Mouse (Mus musculus): ENCODE measurements at regions not wholly inside any gene's neighbourhood (a gene's known extent, or its start where the extent isn't known, plus 50 kb on each side); places are given as distances from the start of the nearest gene placed in this dataset.
A peak's percentile ranks its signal among the peaks of the same experiment; 100 is the strongest.

- WGBS, result 44% methylated on average over 7 of the region's 7 CpGs
- no peak for DNase-seq (ENCODE audit: low spot score)
These were observed 89.4 kb upstream of the Col1a2 start for GRCm38 (mm10) chr6:4415206-4415605.

GRCm38 (mm10) chr6:4417247-4417709, 87.3 kb upstream of the Col1a2 start:
- peak; percentile 76; the same call in 1 of the 2 replicates for ATAC-seq (replicated peaks; ENCODE audit: low FRiP score, low read depth)
- H3K27ac ChIP-seq, result peak overlapping the region; percentile 20; the same call in 1 of the 2 replicates
- H3K4me1 ChIP-seq (replicated peaks; ENCODE audit: insufficient read depth, low read length), result no peaks in the 10 kb centered on the region
- H3K36me3 ChIP-seq (ENCODE audit: insufficient read depth, low read length), result no peaks in the 10 kb centered on the region
- H3K27me3 ChIP-seq (ENCODE audit: insufficient read depth, low read length), result no peaks in the 10 kb centered on the region
- peak; percentile 67 for TF ChIP-seq CTCF (IDR thresholded peaks at IDR 0.05; ENCODE audit: low read depth)
- DNase-seq (ENCODE audit: low spot score), result peak; percentile 91
- peak overlapping the region; percentile 39; the same call in 1 of the 2 replicates for H3K4me2 ChIP-seq (ENCODE audit: low read length)
- 33% methylated on average over 6 of the region's 6 CpGs for WGBS
- H3K9me3 ChIP-seq (replicated peaks; ENCODE audit: low read length), result no peaks in the 10 kb centered on the region
- no peak overlapping the region for H3K9ac ChIP-seq (ENCODE audit: low read depth, low read length)
- no peak overlapping the region for H3K4me3 ChIP-seq (replicated peaks; ENCODE audit: low read depth, low read length)

More at GRCm38 (mm10) chr6:4415206-4415605, 89.4 kb upstream of the Col1a2 start:
- ATAC-seq (replicated peaks; ENCODE audit: low FRiP score, low read depth), result no peak
- Histone ChIP-seq H3K9me3 (replicated peaks; ENCODE audit: low read length) (no peaks in the 10 kb centered on the region), H3K36me3 (ENCODE audit: insufficient read depth, low read length) (no peaks in the 10 kb centered on the region), H3K4me1 (replicated peaks; ENCODE audit: insufficient read depth, low read length) (no peaks in the 10 kb centered on the region), H3K9ac (ENCODE audit: low read depth, low read length) (no peak overlapping the region), H3K27ac (no peak overlapping the region), H3K4me3 (replicated peaks; ENCODE audit: low read depth, low read length) (no peak overlapping the region), H3K27me3 (ENCODE audit: insufficient read depth, low read length) (no peaks in the 10 kb centered on the region), H3K4me2 (ENCODE audit: low read length) (no peak overlapping the region)
- no peak for TF ChIP-seq CTCF (IDR thresholded peaks at IDR 0.05; ENCODE audit: low read depth)

- Histone ChIP-seq H3K27ac (no peak overlapping the region), H3K27me3 (ENCODE audit: insufficient read depth, low read length) (no peaks in the 10 kb centered on the region), H3K4me2 (ENCODE audit: low read length) (no peak overlapping the region), H3K9me3 (replicated peaks; ENCODE audit: low read length) (no peaks in the 10 kb centered on the region), H3K4me3 (replicated peaks; ENCODE audit: low read depth, low read length) (no peak overlapping the region), H3K9ac (ENCODE audit: low read depth, low read length) (no peak overlapping the region), H3K4me1 (replicated peaks; ENCODE audit: insufficient read depth, low read length) (no peaks in the 10 kb centered on the region), H3K36me3 (ENCODE audit: insufficient read depth, low read length) (no peaks in the 10 kb centered on the region)
- ATAC-seq (replicated peaks; ENCODE audit: low FRiP score, low read depth) (no peak), DNase-seq (ENCODE audit: low spot score) (no peak)
- no peak for TF ChIP-seq CTCF (IDR thresholded peaks at IDR 0.05; ENCODE audit: low read depth)
- 26% methylated on average over 10 of the region's 10 CpGs for WGBS
These were observed 86.2 kb upstream of the Col1a2 start for GRCm38 (mm10) chr6:4418376-4418775.

GRCm38 (mm10) chr6:4418941-4419351, 85.7 kb upstream of the Col1a2 start:
- Histone ChIP-seq H3K27ac (peak overlapping the region; percentile 56), H3K36me3 (ENCODE audit: insufficient read depth, low read length) (no peaks in the 10 kb centered on the region), H3K27me3 (ENCODE audit: insufficient read depth, low read length) (no peaks in the 10 kb centered on the region), H3K9me3 (replicated peaks; ENCODE audit: low read length) (no peaks in the 10 kb centered on the region), H3K4me3 (replicated peaks; ENCODE audit: low read depth, low read length) (no peak overlapping the region), H3K4me1 (replicated peaks; ENCODE audit: insufficient read depth, low read length) (no peaks in the 10 kb centered on the region), H3K4me2 (ENCODE audit: low read length) (no peak overlapping the region), H3K9ac (ENCODE audit: low read depth, low read length) (no peak overlapping the region)
- 44% methylated on average over 5 of the region's 5 CpGs for WGBS
- DNase-seq (ENCODE audit: low spot score) (peak; percentile 85), ATAC-seq (replicated peaks; ENCODE audit: low FRiP score, low read depth) (no peak; the same call in 1 of the 2 replicates)
- TF ChIP-seq CTCF (IDR thresholded peaks at IDR 0.05; ENCODE audit: low read depth), result no peak

- no peak overlapping the region for H3K4me2 ChIP-seq (ENCODE audit: low read length)
- DNase-seq (ENCODE audit: low spot score) (no peak), ATAC-seq (replicated peaks; ENCODE audit: low FRiP score, low read depth) (no peak)
- H3K4me1 ChIP-seq (replicated peaks; ENCODE audit: insufficient read depth, low read length), result no peaks in the 10 kb centered on the region
- no peak for TF ChIP-seq CTCF (IDR thresholded peaks at IDR 0.05; ENCODE audit: low read depth)
- no peak overlapping the region for H3K9ac ChIP-seq (ENCODE audit: low read depth, low read length)
- no peaks in the 10 kb centered on the region for H3K27me3 ChIP-seq (ENCODE audit: insufficient read depth, low read length)
- no peaks in the 10 kb centered on the region for H3K36me3 ChIP-seq (ENCODE audit: insufficient read depth, low read length)
- H3K9me3 ChIP-seq (replicated peaks; ENCODE audit: low read length), result no peaks in the 10 kb centered on the region
- H3K27ac ChIP-seq, result no peak overlapping the region
- no peak overlapping the region for H3K4me3 ChIP-seq (replicated peaks; ENCODE audit: low read depth, low read length)
- WGBS, result 73% methylated on average over 7 of the region's 7 CpGs
These were observed 83.1 kb upstream of the Col1a2 start for GRCm38 (mm10) chr6:4421466-4421865.

GRCm38 (mm10) chr6:4427122-4427521, 77.5 kb upstream of the Col1a2 start:
- H3K9me3 ChIP-seq (replicated peaks; ENCODE audit: low read length), result no peaks in the 10 kb centered on the region
- H3K4me3 ChIP-seq (replicated peaks; ENCODE audit: low read depth, low read length), result no peak overlapping the region
- H3K27ac ChIP-seq, result no peak overlapping the region
- no peak for TF ChIP-seq CTCF (IDR thresholded peaks at IDR 0.05; ENCODE audit: low read depth)
- 95% methylated on average over 4 of the region's 4 CpGs for WGBS
- no peaks in the 10 kb centered on the region for H3K27me3 ChIP-seq (ENCODE audit: insufficient read depth, low read length)
- no peak for ATAC-seq (replicated peaks; ENCODE audit: low FRiP score, low read depth)
- no peaks in the 10 kb centered on the region for H3K4me1 ChIP-seq (replicated peaks; ENCODE audit: insufficient read depth, low read length)
- no peaks in the 10 kb centered on the region for H3K36me3 ChIP-seq (ENCODE audit: insufficient read depth, low read length)
- H3K9ac ChIP-seq (ENCODE audit: low read depth, low read length), result no peak overlapping the region
- no peak overlapping the region for H3K4me2 ChIP-seq (ENCODE audit: low read length)
- no peak for DNase-seq (ENCODE audit: low spot score)

Data from kidney, postnatal 0 days (tissue).